Mouse (Mus musculus) lung, adult 2 months (tissue): ENCODE results near the gene Ppp4r4. TPM values are rescaled to one million over a fixed set of nuclear protein-coding genes. Genes with fewer than 3 reads are reported as not detected.
"Not testable (repeated sequence)": the region's sequence is repeated elsewhere in the genome, so short reads cannot be mapped to it uniquely, and the experiment has no call there.

Experiments used
- DNase-seq: peaks from one replicate; pipeline ENCODE4 v3.0.0; 2022
- H3K4me1 ChIP-seq: fragments of 200-500 bp; 2 replicates; pipeline ENCODE4 v1.6.1; 2011; ENCODE audit warnings: low read length; ENCODE audit not compliant: control insufficient read depth, insufficient read depth
- H3K4me3 ChIP-seq: fragments of 200-500 bp; replicated peaks from 2 replicates; pipeline ENCODE3; 2011; ENCODE audit warnings: low read depth, mild to moderate bottlenecking, control low read depth, low read length; ENCODE audit errors: extremely low read depth
- CTCF ChIP-seq: fragments of 200-500 bp; IDR thresholded peaks from 2 replicates; pipeline ENCODE4 v1.5.1; 2011; ENCODE audit warnings: mild to moderate bottlenecking, low read length, control low read depth; ENCODE audit not compliant: insufficient read depth
- POLR2A ChIP-seq: fragments of 200-500 bp; IDR thresholded peaks from 2 replicates; pipeline ENCODE4 v1.6.1; 2011; ENCODE audit warnings: low read depth, mild to moderate bottlenecking, control low read depth, low read length, borderline replicate concordance; ENCODE audit errors: extremely low read depth
- WGBS: fragments of 180-500 bp; shearing (Covaris S2); methylation state at CpG from one replicate; pipeline ENCODE4 v1.1.7; 2018; 5-methylcytosine and 5-hydroxymethylcytosine counted together
- polyA plus RNA-seq: library from polyadenylated mRNA; depleted of rRNA; stranded (reverse); fragments of >200 nt; gene quantifications from 2 replicates; pipeline ENCODE4 v1.2.3, GENCODE M21; 2012

Gene Ppp4r4
- polyA plus RNA-seq, 1 experiment: 4.3 TPM

GRCm38 (mm10) chr12:103556856-103557255 is 24.8 kb downstream of the Ppp4r4 start:
- 71% methylated on average over 5 of the region's 5 CpGs for WGBS
- TF ChIP-seq CTCF (no peak), POLR2A (no peak)
- no peak for DNase-seq
- Histone ChIP-seq H3K4me1 (no peaks in the 10 kb centered on the region; the same call in 1 of the 2 replicates), H3K4me3 (no peak overlapping the region)

- H3K4me3 ChIP-seq: no peak overlapping the region
- 56% methylated on average over 1 of the region's 1 CpGs for WGBS
- H3K4me1 ChIP-seq: no peaks in the 10 kb centered on the region; the same call in 1 of the 2 replicates
- no peak for TF ChIP-seq CTCF
- TF ChIP-seq POLR2A: no peak
- no peak for DNase-seq
Observed at GRCm38 (mm10) chr12:103564726-103565125, 32.6 kb downstream of the Ppp4r4 start.

GRCm38 (mm10) chr12:103565151-103565550 is 33.1 kb downstream of the Ppp4r4 start:
- 60% methylated on average over 7 of the region's 7 CpGs for WGBS
- DNase-seq: no peak

GRCm38 (mm10) chr12:103567129-103567528 is 35.0 kb downstream of the Ppp4r4 start:
- no peak for TF ChIP-seq POLR2A
- TF ChIP-seq CTCF: 0 out of 2 replicates have a peak, but pooled peaks have one; percentile 0
- no peak for DNase-seq
- Histone ChIP-seq H3K4me3 (no peak overlapping the region), H3K4me1 (no peaks in the 10 kb centered on the region)
- 59% methylated on average over 3 of the region's 3 CpGs for WGBS

More at GRCm38 (mm10) chr12:103565151-103565550, 33.1 kb downstream of the Ppp4r4 start:
- TF ChIP-seq POLR2A (no peak), CTCF (no peak)
- no peaks in the 10 kb centered on the region; the same call in 1 of the 2 replicates for H3K4me1 ChIP-seq
- no peak overlapping the region for H3K4me3 ChIP-seq

- Histone ChIP-seq H3K4me1 (no peaks in the 10 kb centered on the region), H3K4me3 (no peak overlapping the region)
- no peak for TF ChIP-seq POLR2A
- TF ChIP-seq CTCF: no peak
- WGBS: 48% methylated on average over 6 of the region's 6 CpGs
- DNase-seq: no peak
Observed at GRCm38 (mm10) chr12:103569690-103570089, 37.6 kb downstream of the Ppp4r4 start.

- DNase-seq, H3K4me3 ChIP-seq, H3K4me1 ChIP-seq: not testable (repeated sequence)
- 70% methylated on average over 6 of the region's 6 CpGs for WGBS
Observed at GRCm38 (mm10) chr12:103578148-103578547, 46.1 kb downstream of the Ppp4r4 start.

GRCm38 (mm10) chr12:103583771-103584170 is 51.7 kb downstream of the Ppp4r4 start:
- no peak for TF ChIP-seq CTCF
- TF ChIP-seq POLR2A: no peak
- 78% methylated on average over 8 of the region's 8 CpGs for WGBS
- no peaks in the 10 kb centered on the region for H3K4me1 ChIP-seq
- no peak for DNase-seq
- H3K4me3 ChIP-seq: no peak overlapping the region

- no peak for DNase-seq
Observed at GRCm38 (mm10) chr12:103598411-103598810, 66.3 kb downstream of the Ppp4r4 start.

GRCm38 (mm10) chr12:103600364-103600763 is 68.3 kb downstream of the Ppp4r4 start:
- TF ChIP-seq POLR2A: no peak
- no peak for TF ChIP-seq CTCF
- DNase-seq: no peak
- Histone ChIP-seq H3K4me3 (no peak overlapping the region), H3K4me1 (no peaks in the 10 kb centered on the region)
- 47% methylated on average over 3 of the region's 3 CpGs for WGBS

More at GRCm38 (mm10) chr12:103598411-103598810, 66.3 kb downstream of the Ppp4r4 start:
- no peak overlapping the region for H3K4me3 ChIP-seq
- 22% methylated on average over 2 of the region's 2 CpGs for WGBS
- H3K4me1 ChIP-seq: no peaks in the 10 kb centered on the region
- TF ChIP-seq CTCF (no peak), POLR2A (no peak)

- DNase-seq: no peak
- H3K4me3 ChIP-seq: no peak overlapping the region
- TF ChIP-seq CTCF (no peak), POLR2A (no peak)
- 80% methylated on average over 3 of the region's 3 CpGs for WGBS
- H3K4me1 ChIP-seq: no peaks in the 10 kb centered on the region
Observed at GRCm38 (mm10) chr12:103601839-103602238, 69.8 kb downstream of the Ppp4r4 start.
